14 mouse cellular contexts compared by ENCODE assay signal in genomic region chr1:35848160-35848954, GRCm38 (mm10).
"Had no signal": no experiment of that assay in that cellular context is flagged by ENCODE, and none has a peak within 500 bp of the region (broad histone marks: within the 10 kb centered on the region; RNA-seq: fewer than 3 reads in every experiment).

No protein-coding gene starts in this region.

- H3K4me3 ChIP-seq: left cerebral cortex, adult 2 months; limb, embryonic 15.5 days; liver, embryonic 13.5 days; lung, embryonic 15.5 days; midbrain, embryonic 13.5 days had no signal

- ATAC-seq: liver, postnatal 0 days; midbrain, embryonic 13.5 days had no signal

- H3K36me3 ChIP-seq: limb, embryonic 15.5 days; liver, embryonic 13.5 days; lung, embryonic 15.5 days; midbrain, embryonic 13.5 days had no signal

- H3K4me2 ChIP-seq: limb, embryonic 15.5 days; liver, embryonic 13.5 days; lung, embryonic 15.5 days; midbrain, embryonic 13.5 days had no signal

- H3K9ac ChIP-seq: limb, embryonic 15.5 days; liver, embryonic 13.5 days; liver, postnatal 0 days; lung, embryonic 15.5 days; midbrain, embryonic 13.5 days had no signal

- DNase-seq: kidney, adult 8-10 months; kidney, postnatal 10 days; liver, embryonic 13.5 days; liver, postnatal 0 days; lung, postnatal 14 days; right cerebral cortex, adult 18-20 months; thymus, adult 2 months; thymus, postnatal 25 days had no signal

- H3K9me3 ChIP-seq: limb, embryonic 15.5 days; liver, embryonic 13.5 days; lung, embryonic 15.5 days; midbrain, embryonic 13.5 days had no signal

- H3K4me1 ChIP-seq: limb, embryonic 15.5 days; liver, embryonic 13.5 days; midbrain, embryonic 13.5 days had no signal

- H3K27ac ChIP-seq: left cerebral cortex, adult 2 months; limb, embryonic 15.5 days; liver, embryonic 13.5 days; lung, embryonic 15.5 days; macrophage; midbrain, embryonic 13.5 days; stomach, postnatal 0 days had no signal

- H3K27me3 ChIP-seq: limb, embryonic 15.5 days; liver, embryonic 13.5 days; lung, embryonic 15.5 days; midbrain, embryonic 13.5 days had no signal
